Mouse (Mus musculus) E14TG2a.4 (cell line): ENCODE data around the gene Slc26a8.

ENCODE experiments used
- CTCF ChIP-seq: conservative IDR thresholded peaks from 2 replicates; pipeline ENCODE4 v1.5.1; 2014; ENCODE audit warnings: low read length
- NANOG ChIP-seq: IDR thresholded peaks from 2 replicates; pipeline ENCODE4 v1.6.1; 2014; ENCODE audit warnings: borderline replicate concordance, low read length, mixed read lengths
- POU5F1 ChIP-seq: IDR thresholded peaks from 2 replicates; pipeline ENCODE4 v1.6.1; 2014; ENCODE audit warnings: low read length, borderline replicate concordance

DNA sequence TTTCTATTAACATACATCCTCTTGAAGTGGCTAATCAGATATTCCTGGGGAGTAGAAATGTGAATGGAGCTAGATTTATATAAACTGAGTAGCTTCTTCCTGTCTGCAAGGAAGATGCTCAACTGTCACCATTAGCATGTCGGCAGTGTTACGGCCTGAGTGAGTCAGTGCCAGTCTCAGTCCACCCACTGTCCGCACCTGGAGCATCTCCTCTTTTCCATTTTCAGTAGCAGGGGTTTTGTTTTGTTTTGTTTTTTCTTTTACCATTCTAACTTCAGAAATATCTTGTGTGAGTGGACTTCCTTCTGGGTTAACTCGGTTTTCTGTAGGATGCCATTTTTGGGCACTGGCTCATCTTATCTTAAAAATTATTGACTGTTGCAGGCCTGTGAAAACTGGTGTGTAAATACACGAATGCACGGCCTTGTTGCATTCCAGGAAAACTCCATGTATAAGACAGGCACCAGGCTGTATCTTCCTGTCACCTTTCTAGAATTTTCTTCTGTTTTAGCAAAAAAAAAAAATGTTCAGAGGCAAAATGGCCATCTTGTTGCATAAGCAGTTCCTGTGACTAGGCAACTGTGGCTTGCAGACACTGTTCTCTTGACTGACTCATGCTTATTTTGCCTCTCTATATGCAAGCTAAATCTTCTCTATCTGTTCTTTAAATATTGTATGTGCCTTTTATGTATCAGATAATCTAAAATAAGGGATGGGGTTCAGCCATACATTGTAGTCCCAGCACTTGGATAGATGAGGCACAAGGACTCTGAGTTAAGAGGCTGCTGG lies 45.5 kb upstream of the Slc26a8 start:
- TF ChIP-seq NANOG (no peak), CTCF (no peak), POU5F1 (no peak)
